Mouse (Mus musculus): ENCODE results near the gene Cyp1a1. TPM values are rescaled to one million over a fixed set of nuclear protein-coding genes. Genes with fewer than 3 reads are reported as not detected.

Gene Cyp1a1
- polyA plus RNA-seq, 1 experiment from 2014 or later: 0.05 TPM

DNA sequence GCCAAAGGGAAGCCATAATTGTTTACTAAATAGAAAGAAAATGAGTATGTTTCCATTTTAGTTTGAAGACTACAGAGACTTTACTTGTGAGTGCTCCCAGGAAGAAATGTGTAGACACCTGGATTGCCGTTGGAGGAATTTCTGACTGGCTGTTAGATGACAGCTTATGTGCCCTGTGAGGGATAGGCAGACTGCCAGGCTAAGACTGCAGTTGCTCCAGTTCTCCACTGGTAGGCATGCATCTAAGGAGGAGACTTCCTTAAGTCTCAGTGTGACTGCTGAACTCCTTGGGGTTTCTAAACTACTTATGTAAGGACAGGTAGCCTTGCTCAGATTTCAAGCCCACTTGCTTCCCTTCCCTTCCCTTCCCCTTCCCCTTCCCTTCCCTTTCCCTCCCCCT lies 40.6 kb downstream of the Cyp1a1 start:
- Histone ChIP-seq H3K36me3 (ENCODE audit: control insufficient read depth, insufficient read depth, low read length) (peaks cover 15% of the 10 kb centered on the region), H3K4me3 (replicated peaks; ENCODE audit: low read length) (no peak overlapping the region)
- WGBS: 74% methylated on average over 1 of the region's 1 CpGs

GRCm38 (mm10) chr9:57733606-57734005 lies 45.9 kb downstream of the Cyp1a1 start:
- Histone ChIP-seq H3K4me2 (ENCODE audit: low read depth, low read length) (no peak overlapping the region), H3K9me3 (replicated peaks; ENCODE audit: control insufficient read depth, low read length) (no peaks in the 10 kb centered on the region), H3K4me1 (ENCODE audit: control insufficient read depth, insufficient read depth, low read length) (no peaks in the 10 kb centered on the region), H3K9ac (ENCODE audit: low read length) (no peak overlapping the region), H3K4me3 (replicated peaks; ENCODE audit: low read length) (no peak overlapping the region), H3K27me3 (ENCODE audit: control insufficient read depth, insufficient read depth, low read length) (no peaks in the 10 kb centered on the region), H3K27ac (ENCODE audit: low read length) (no peak overlapping the region), H3K36me3 (ENCODE audit: control insufficient read depth, insufficient read depth, low read length) (peaks cover 3% of the 10 kb centered on the region; the same call in 1 of the 2 replicates)
- no peak for ATAC-seq (ENCODE audit: insufficient read depth, low FRiP score)
- 94% methylated on average over 6 of the region's 6 CpGs for WGBS

More for the DNA sequence above, 40.6 kb downstream of the Cyp1a1 start:
- no peak overlapping the region for H3K4me2 ChIP-seq (ENCODE audit: low read depth, low read length)
- peaks cover 5% of the 10 kb centered on the region for H3K4me1 ChIP-seq (ENCODE audit: control insufficient read depth, insufficient read depth, low read length)
- no peak for ATAC-seq (ENCODE audit: insufficient read depth, low FRiP score)
- H3K27ac ChIP-seq (ENCODE audit: low read length): no peak overlapping the region
- H3K9ac ChIP-seq (ENCODE audit: low read length): no peak overlapping the region
- no peaks in the 10 kb centered on the region for H3K27me3 ChIP-seq (ENCODE audit: control insufficient read depth, insufficient read depth, low read length)
- no peaks in the 10 kb centered on the region for H3K9me3 ChIP-seq (replicated peaks; ENCODE audit: control insufficient read depth, low read length)

GRCm38 (mm10) chr9:57739863-57740262 lies 52.1 kb downstream of the Cyp1a1 start:
- 93% methylated on average over 5 of the region's 5 CpGs for WGBS
- H3K9me3 ChIP-seq (replicated peaks; ENCODE audit: control insufficient read depth, low read length): no peaks in the 10 kb centered on the region
- no peak overlapping the region for H3K4me3 ChIP-seq (replicated peaks; ENCODE audit: low read length)
- no peak overlapping the region for H3K9ac ChIP-seq (ENCODE audit: low read length)
- no peaks in the 10 kb centered on the region for H3K36me3 ChIP-seq (ENCODE audit: control insufficient read depth, insufficient read depth, low read length)
- H3K27me3 ChIP-seq (ENCODE audit: control insufficient read depth, insufficient read depth, low read length): no peaks in the 10 kb centered on the region
- no peaks in the 10 kb centered on the region for H3K4me1 ChIP-seq (ENCODE audit: control insufficient read depth, insufficient read depth, low read length)
- ATAC-seq (ENCODE audit: insufficient read depth, low FRiP score): no peak
- no peak overlapping the region for H3K4me2 ChIP-seq (ENCODE audit: low read depth, low read length)
- H3K27ac ChIP-seq (ENCODE audit: low read length): no peak overlapping the region

DNA sequence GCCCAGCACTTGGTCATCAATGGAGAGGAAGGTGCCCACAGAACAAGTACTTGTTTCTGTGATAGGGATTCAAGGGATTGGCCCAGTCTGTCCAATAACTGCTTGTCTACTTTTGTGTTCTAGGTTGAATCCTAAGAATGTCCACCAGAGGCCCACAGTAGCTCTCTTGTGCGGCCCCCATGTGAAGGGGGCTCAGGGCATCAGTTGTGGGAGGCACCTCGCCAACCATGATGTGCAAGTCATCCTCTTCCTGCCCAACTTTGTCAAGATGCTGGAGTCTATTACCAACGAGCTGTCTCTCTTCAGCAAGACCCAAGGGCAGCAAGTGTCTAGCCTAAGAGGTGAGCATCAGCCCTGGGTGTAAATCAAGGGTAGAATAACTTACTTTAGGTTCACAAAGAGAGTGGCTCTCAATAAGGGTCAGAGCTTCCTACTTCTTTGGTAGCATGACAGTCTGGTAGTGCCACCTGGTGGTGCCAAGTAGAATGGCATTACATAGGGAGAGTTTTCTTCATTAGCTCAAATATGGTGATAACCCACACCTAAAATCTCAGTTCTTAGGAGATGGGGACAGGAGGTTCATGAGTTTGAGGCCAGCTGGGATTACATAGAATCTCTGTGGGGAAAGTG lies 56.8 kb downstream of the Cyp1a1 start:
- no peak overlapping the region for H3K27ac ChIP-seq (ENCODE audit: low read length)
- no peak overlapping the region for H3K4me3 ChIP-seq (replicated peaks; ENCODE audit: low read length)
- no peak; the same call in 1 of the 2 replicates for ATAC-seq (ENCODE audit: insufficient read depth, low FRiP score)
- no peaks in the 10 kb centered on the region for H3K9me3 ChIP-seq (replicated peaks; ENCODE audit: control insufficient read depth, low read length)
- H3K9ac ChIP-seq (ENCODE audit: low read length): no peak overlapping the region
- H3K27me3 ChIP-seq (ENCODE audit: control insufficient read depth, insufficient read depth, low read length): no peaks in the 10 kb centered on the region
- no peaks in the 10 kb centered on the region for H3K4me1 ChIP-seq (ENCODE audit: control insufficient read depth, insufficient read depth, low read length)
- 65% methylated on average over 3 of the region's 3 CpGs for WGBS
- H3K4me2 ChIP-seq (ENCODE audit: low read depth, low read length): no peak overlapping the region
- H3K36me3 ChIP-seq (ENCODE audit: control insufficient read depth, insufficient read depth, low read length): peaks cover 20% of the 10 kb centered on the region

DNA sequence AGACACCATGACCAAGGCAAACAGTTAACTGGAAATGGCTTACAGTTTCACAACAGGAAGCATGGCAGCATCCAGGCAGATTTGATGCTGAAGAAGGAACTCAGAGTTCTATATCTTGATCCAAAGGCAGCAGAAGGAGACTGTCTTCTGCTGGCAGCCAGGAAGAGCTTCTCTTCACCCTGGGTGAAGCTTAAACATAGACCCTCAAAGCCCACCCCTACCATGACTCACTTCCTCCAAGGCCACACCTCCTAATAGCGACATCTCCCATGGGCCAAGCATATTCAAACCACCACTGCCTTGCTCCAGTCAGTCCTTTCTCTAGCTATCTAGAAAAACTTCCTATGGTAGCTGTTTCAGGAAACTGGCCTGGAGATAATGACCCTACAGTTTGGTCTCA lies 59.3 kb downstream of the Cyp1a1 start:
- Histone ChIP-seq H3K9me3 (replicated peaks; ENCODE audit: control insufficient read depth, low read length) (no peaks in the 10 kb centered on the region), H3K9ac (ENCODE audit: low read length) (no peak overlapping the region), H3K27ac (ENCODE audit: low read length) (no peak overlapping the region), H3K36me3 (ENCODE audit: control insufficient read depth, insufficient read depth, low read length) (peaks cover 29% of the 10 kb centered on the region), H3K4me2 (ENCODE audit: low read depth, low read length) (no peak overlapping the region), H3K27me3 (ENCODE audit: control insufficient read depth, insufficient read depth, low read length) (no peaks in the 10 kb centered on the region), H3K4me1 (ENCODE audit: control insufficient read depth, insufficient read depth, low read length) (no peaks in the 10 kb centered on the region), H3K4me3 (replicated peaks; ENCODE audit: low read length) (no peak overlapping the region)
- no peak for ATAC-seq (ENCODE audit: insufficient read depth, low FRiP score)
- WGBS: 85% methylated on average over 1 of the region's 1 CpGs

DNA sequence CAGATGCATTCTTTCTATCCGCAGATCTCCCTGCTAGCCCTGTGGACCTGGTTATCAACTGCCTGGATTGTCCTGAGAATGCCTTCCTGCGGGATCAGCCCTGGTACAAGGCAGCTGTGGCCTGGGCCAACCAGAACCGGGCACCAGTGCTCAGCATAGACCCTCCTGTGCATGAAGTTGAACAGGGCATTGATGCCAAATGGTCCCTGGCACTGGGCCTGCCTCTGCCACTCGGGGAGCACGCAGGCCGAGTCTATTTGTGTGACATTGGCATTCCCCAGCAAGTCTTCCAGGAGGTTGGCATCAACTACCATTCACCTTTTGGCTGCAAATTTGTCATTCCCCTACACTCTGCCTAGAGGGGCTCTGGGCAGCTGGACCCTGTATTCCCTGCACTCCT lies 60.4 kb downstream of the Cyp1a1 start:
- Histone ChIP-seq H3K9me3 (replicated peaks; ENCODE audit: control insufficient read depth, low read length) (no peaks in the 10 kb centered on the region), H3K36me3 (ENCODE audit: control insufficient read depth, insufficient read depth, low read length) (peaks cover 37% of the 10 kb centered on the region), H3K27me3 (ENCODE audit: control insufficient read depth, insufficient read depth, low read length) (no peaks in the 10 kb centered on the region), H3K9ac (ENCODE audit: low read length) (no peak overlapping the region), H3K27ac (ENCODE audit: low read length) (no peak overlapping the region), H3K4me3 (replicated peaks; ENCODE audit: low read length) (no peak overlapping the region), H3K4me1 (ENCODE audit: control insufficient read depth, insufficient read depth, low read length) (no peaks in the 10 kb centered on the region), H3K4me2 (ENCODE audit: low read depth, low read length) (no peak overlapping the region)
- 88% methylated on average over 6 of the region's 6 CpGs for WGBS
- no peak for ATAC-seq (ENCODE audit: insufficient read depth, low FRiP score)

DNA sequence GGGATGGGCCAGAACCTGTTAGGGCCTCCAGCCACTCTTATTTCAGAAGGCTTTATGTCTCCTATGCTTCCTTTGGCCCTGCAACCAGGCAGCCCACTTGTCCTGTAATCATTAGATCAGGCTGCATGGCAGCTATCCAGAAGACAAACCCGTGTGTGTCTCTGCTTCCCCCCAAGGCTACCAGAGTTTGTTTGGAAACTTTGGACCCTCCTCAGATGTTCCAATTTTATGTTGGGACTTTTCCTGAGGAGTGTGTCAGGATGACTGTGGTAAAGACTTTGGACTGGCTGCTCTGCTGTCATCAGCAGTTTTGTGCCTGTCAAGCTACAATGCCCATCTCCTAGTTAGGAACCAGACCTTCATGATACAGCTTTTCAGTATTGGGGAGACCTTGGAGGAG lies 61.1 kb downstream of the Cyp1a1 start:
- Histone ChIP-seq H3K27ac (ENCODE audit: low read length) (no peak overlapping the region), H3K9me3 (replicated peaks; ENCODE audit: control insufficient read depth, low read length) (no peaks in the 10 kb centered on the region), H3K4me3 (replicated peaks; ENCODE audit: low read length) (no peak overlapping the region), H3K4me2 (ENCODE audit: low read depth, low read length) (no peak overlapping the region), H3K36me3 (ENCODE audit: control insufficient read depth, insufficient read depth, low read length) (peaks cover 43% of the 10 kb centered on the region), H3K27me3 (ENCODE audit: control insufficient read depth, insufficient read depth, low read length) (no peaks in the 10 kb centered on the region), H3K9ac (ENCODE audit: low read length) (no peak overlapping the region), H3K4me1 (ENCODE audit: control insufficient read depth, insufficient read depth, low read length) (no peaks in the 10 kb centered on the region)
- no peak for ATAC-seq (ENCODE audit: insufficient read depth, low FRiP score)
- WGBS: 30% methylated on average over 1 of the region's 1 CpGs

GRCm38 (mm10) chr9:57750901-57751300 lies 63.2 kb downstream of the Cyp1a1 start:
- Histone ChIP-seq H3K9ac (ENCODE audit: low read length) (no peak overlapping the region), H3K27ac (ENCODE audit: low read length) (no peak overlapping the region), H3K4me2 (ENCODE audit: low read depth, low read length) (no peak overlapping the region), H3K4me1 (ENCODE audit: control insufficient read depth, insufficient read depth, low read length) (no peaks in the 10 kb centered on the region), H3K9me3 (replicated peaks; ENCODE audit: control insufficient read depth, low read length) (no peaks in the 10 kb centered on the region), H3K4me3 (replicated peaks; ENCODE audit: low read length) (no peak overlapping the region), H3K27me3 (ENCODE audit: control insufficient read depth, insufficient read depth, low read length) (no peaks in the 10 kb centered on the region), H3K36me3 (ENCODE audit: control insufficient read depth, insufficient read depth, low read length) (peaks cover 55% of the 10 kb centered on the region)
- ATAC-seq (ENCODE audit: insufficient read depth, low FRiP score): no peak
- WGBS: 79% methylated on average over 7 of the region's 7 CpGs
